Mouse (Mus musculus): ENCODE data around the gene Zmiz1. TPM values are rescaled to one million over a fixed set of nuclear protein-coding genes. Genes with fewer than 3 reads are reported as not detected.
A peak's percentile ranks its signal among the peaks of the same experiment; 100 is the strongest.

Gene Zmiz1
- polyA plus RNA-seq, 1 experiment from 2014 or later, result 26.3 TPM

DNA sequence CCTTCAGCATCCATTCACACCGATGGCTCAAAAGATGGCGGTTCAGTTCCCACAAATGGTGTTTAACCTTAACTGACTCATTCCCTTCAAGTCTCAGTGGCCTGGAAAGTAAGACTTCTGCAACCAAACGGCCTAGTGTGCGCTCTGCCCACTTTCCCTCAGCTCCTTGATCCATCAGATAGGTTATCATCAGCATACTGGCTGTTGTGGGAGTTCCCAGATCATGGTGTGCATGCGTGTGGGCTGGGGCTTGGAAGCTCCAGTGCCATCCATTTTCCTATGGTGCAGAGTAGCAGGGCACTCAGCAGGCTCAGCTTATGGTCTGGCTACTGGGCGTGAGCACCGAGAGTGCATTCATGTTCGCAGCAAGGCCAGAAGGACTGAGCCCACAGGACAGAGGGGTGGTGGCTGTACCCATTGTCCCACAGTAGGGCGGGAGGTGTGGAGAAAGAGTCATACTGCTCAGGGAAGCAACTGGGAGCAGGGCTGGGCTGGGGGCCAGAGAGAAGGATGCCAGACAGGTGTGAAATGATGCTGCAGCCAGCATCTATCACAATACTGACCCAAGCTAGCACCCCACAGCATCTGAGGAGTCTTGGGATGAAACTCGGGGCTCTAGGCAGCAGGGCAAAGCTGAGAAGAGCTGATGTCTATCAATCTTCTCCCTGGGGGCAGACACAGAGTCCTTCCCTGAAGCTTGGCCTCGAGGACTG, 33.7 kb downstream of the Zmiz1 start:
- peaks cover 60% of the 10 kb centered on the region for H3K4me1 ChIP-seq (ENCODE audit: control insufficient read depth, insufficient read depth, low read length)
- H3K9me3 ChIP-seq (replicated peaks; ENCODE audit: control insufficient read depth, low read length), result no peaks in the 10 kb centered on the region
- no peak for ATAC-seq (ENCODE audit: insufficient read depth, low FRiP score)
- H3K4me2 ChIP-seq (ENCODE audit: low read depth, low read length), result no peak overlapping the region
- no peak overlapping the region for H3K4me3 ChIP-seq (replicated peaks; ENCODE audit: low read length)
- H3K36me3 ChIP-seq (ENCODE audit: control insufficient read depth, insufficient read depth, low read length), result no peaks in the 10 kb centered on the region
- WGBS, result 77% methylated on average over 11 of the region's 11 CpGs
- peak overlapping the region; percentile 3; the same call in 1 of the 2 replicates for H3K27ac ChIP-seq (ENCODE audit: low read length)
- no peak overlapping the region for H3K9ac ChIP-seq (ENCODE audit: low read length)
- H3K27me3 ChIP-seq (ENCODE audit: control insufficient read depth, insufficient read depth, low read length), result no peaks in the 10 kb centered on the region

DNA sequence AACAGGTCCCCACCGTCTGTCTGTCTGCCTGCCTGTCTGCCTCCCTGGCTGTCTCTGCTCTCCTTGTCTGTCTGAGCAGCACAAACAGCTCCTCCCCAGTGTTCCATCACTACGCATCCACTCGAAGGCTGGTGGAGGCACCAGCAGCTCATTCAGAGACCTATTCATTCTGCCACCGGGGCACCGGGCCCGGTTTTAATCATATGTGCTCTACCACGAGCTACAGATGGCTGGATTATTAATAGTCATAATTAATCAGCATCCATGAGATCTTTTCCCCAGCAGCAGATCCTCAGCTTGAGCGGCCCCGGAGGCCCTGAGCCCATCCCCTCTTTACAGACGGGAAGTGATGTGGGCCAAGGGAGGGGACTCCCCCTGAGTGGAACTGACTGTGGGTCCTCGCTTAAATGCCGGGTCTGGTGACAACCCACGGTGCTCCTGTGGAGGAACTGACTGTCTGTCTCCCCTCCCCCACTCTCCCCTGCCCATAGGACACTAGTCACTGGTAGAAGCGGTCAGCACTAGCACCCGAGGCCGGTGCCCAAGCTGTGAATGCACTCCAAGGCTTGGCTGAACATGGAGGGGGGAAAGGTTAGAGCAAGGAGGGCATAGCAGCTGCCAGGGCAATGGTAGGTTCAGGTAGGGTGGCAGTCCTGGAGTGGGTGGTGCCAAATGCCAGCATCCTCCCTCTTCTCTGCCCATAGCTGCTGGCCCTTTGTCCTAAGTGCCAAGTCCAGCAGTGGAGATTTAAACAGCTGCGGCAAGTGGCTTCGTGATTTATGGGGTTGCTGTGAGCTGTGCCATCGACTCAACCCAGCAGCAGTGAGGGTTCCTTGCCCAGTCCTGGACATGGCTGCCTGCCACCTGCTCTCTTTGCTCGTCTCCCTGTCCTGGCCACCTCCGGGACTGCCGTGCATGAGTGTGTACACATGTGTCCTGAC, 34.6 kb downstream of the Zmiz1 start:
- Histone ChIP-seq H3K4me2 (ENCODE audit: low read depth, low read length) (no peak overlapping the region), H3K4me1 (ENCODE audit: control insufficient read depth, insufficient read depth, low read length) (peaks cover 62% of the 10 kb centered on the region), H3K27ac (ENCODE audit: low read length) (peak overlapping the region; percentile 3; the same call in 1 of the 2 replicates), H3K4me3 (replicated peaks; ENCODE audit: low read length) (no peak overlapping the region), H3K9ac (ENCODE audit: low read length) (no peak overlapping the region), H3K9me3 (replicated peaks; ENCODE audit: control insufficient read depth, low read length) (no peaks in the 10 kb centered on the region), H3K27me3 (ENCODE audit: control insufficient read depth, insufficient read depth, low read length) (no peaks in the 10 kb centered on the region), H3K36me3 (ENCODE audit: control insufficient read depth, insufficient read depth, low read length) (no peaks in the 10 kb centered on the region)
- 59% methylated on average over 22 of the region's 22 CpGs for WGBS
- no peak; the same call in 1 of the 2 replicates for ATAC-seq (ENCODE audit: insufficient read depth, low FRiP score)

DNA sequence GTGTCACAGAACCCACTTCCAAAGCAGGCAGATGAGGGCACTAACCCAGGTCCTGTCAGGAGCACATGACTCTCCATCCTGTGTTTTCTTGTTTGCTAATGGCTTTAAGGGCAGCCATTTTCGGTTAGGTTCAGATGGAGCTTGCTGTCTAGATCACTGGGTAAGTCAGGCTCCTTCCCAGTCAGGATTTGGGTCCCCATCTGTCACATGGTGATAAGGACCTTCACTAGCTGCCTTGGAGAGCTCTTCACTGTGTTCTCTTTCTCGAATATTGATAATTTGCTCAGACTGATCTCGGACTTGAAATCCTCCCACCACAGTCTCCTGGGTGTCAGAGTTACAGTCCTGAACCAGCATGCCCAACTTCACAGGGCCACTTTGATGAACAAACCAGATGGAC, 35.8 kb downstream of the Zmiz1 start:
- Histone ChIP-seq H3K4me2 (ENCODE audit: low read depth, low read length) (no peak overlapping the region), H3K4me3 (replicated peaks; ENCODE audit: low read length) (no peak overlapping the region), H3K9me3 (replicated peaks; ENCODE audit: control insufficient read depth, low read length) (no peaks in the 10 kb centered on the region), H3K9ac (ENCODE audit: low read length) (no peak overlapping the region), H3K36me3 (ENCODE audit: control insufficient read depth, insufficient read depth, low read length) (no peaks in the 10 kb centered on the region), H3K27me3 (ENCODE audit: control insufficient read depth, insufficient read depth, low read length) (no peaks in the 10 kb centered on the region), H3K27ac (ENCODE audit: low read length) (no peak overlapping the region), H3K4me1 (ENCODE audit: control insufficient read depth, insufficient read depth, low read length) (peaks cover 62% of the 10 kb centered on the region)
- no peak for ATAC-seq (ENCODE audit: insufficient read depth, low FRiP score)
- 62% methylated on average over 3 of the region's 3 CpGs for WGBS

DNA sequence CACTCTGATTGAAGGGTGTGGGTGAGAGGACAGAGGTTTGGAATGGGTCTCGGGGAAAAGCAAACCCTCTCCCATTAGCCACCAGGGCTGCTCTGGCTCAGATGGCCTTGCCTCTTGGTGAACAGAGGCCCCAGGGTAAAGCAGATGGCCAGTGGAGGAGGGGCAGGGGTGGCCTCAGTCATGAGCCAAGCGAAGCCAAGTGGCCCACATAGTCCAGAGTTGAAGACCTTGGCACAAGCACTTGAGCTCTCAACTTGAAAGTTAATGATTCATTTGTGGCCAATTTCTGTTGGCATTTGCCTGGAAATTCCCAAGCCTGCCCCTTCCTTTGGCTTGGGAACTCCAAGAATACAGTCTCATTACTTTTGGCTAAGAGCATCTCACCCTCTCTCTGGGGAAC, 37.1 kb downstream of the Zmiz1 start:
- WGBS, result 66% methylated on average over 2 of the region's 2 CpGs
- Histone ChIP-seq H3K27ac (ENCODE audit: low read length) (no peak overlapping the region), H3K4me2 (ENCODE audit: low read depth, low read length) (no peak overlapping the region), H3K9ac (ENCODE audit: low read length) (no peak overlapping the region), H3K27me3 (ENCODE audit: control insufficient read depth, insufficient read depth, low read length) (no peaks in the 10 kb centered on the region), H3K36me3 (ENCODE audit: control insufficient read depth, insufficient read depth, low read length) (no peaks in the 10 kb centered on the region), H3K9me3 (replicated peaks; ENCODE audit: control insufficient read depth, low read length) (no peaks in the 10 kb centered on the region), H3K4me3 (replicated peaks; ENCODE audit: low read length) (no peak overlapping the region), H3K4me1 (ENCODE audit: control insufficient read depth, insufficient read depth, low read length) (peaks cover 59% of the 10 kb centered on the region)
- ATAC-seq (ENCODE audit: insufficient read depth, low FRiP score), result no peak

DNA sequence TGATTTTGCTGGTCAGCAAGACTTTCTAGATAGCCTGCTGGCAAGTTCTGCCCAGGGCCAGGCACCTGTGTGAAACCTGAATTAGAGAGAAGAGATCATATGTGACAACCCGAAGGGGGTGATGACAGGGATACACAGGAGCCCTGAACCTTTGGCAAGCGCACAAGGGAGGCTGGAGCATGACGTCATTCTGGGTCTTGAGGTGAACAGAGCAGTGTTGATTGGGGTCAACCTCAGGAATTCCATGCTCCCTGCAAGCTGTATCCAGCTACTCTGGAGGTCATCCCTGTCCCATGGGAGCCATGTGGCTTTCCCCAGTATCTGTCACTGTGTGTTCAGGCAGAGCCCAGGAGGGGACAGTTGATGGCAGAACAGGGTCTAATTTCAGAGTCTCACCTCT, 38.0 kb downstream of the Zmiz1 start:
- H3K9ac ChIP-seq (ENCODE audit: low read length), result no peak overlapping the region
- H3K27me3 ChIP-seq (ENCODE audit: control insufficient read depth, insufficient read depth, low read length), result no peaks in the 10 kb centered on the region
- no peak overlapping the region for H3K27ac ChIP-seq (ENCODE audit: low read length)
- no peak overlapping the region for H3K4me3 ChIP-seq (replicated peaks; ENCODE audit: low read length)
- H3K4me1 ChIP-seq (ENCODE audit: control insufficient read depth, insufficient read depth, low read length), result peaks cover 55% of the 10 kb centered on the region
- H3K9me3 ChIP-seq (replicated peaks; ENCODE audit: control insufficient read depth, low read length), result no peaks in the 10 kb centered on the region
- H3K4me2 ChIP-seq (ENCODE audit: low read depth, low read length), result no peak overlapping the region
- no peaks in the 10 kb centered on the region for H3K36me3 ChIP-seq (ENCODE audit: control insufficient read depth, insufficient read depth, low read length)
- ATAC-seq (ENCODE audit: insufficient read depth, low FRiP score), result no peak
- 53% methylated on average over 3 of the region's 3 CpGs for WGBS

DNA sequence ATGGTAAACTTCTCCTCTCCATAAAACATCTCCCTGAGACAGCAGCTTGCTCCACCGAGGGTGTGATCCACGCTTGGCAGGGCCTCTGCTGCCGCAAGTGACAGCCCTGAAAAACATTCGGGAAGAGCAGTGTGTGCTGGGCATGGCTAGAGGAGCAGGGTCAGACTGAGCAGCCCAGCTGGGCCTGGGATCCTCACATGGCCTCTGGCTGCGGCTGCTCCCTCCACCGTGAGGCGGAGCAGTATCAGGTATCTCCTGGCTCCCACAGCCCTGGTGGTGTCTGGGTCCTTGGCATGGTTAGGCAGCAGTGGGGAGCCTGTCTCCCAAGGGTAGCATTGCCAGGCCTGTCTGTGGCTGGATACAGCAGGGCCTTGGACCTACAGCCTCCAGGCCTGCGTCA, 38.6 kb downstream of the Zmiz1 start:
- Histone ChIP-seq H3K9ac (ENCODE audit: low read length) (peak overlapping the region; percentile 14; the same call in 1 of the 2 replicates), H3K27ac (ENCODE audit: low read length) (no peak overlapping the region), H3K4me1 (ENCODE audit: control insufficient read depth, insufficient read depth, low read length) (peaks cover 55% of the 10 kb centered on the region), H3K36me3 (ENCODE audit: control insufficient read depth, insufficient read depth, low read length) (no peaks in the 10 kb centered on the region), H3K9me3 (replicated peaks; ENCODE audit: control insufficient read depth, low read length) (no peaks in the 10 kb centered on the region), H3K4me2 (ENCODE audit: low read depth, low read length) (no peak overlapping the region), H3K27me3 (ENCODE audit: control insufficient read depth, insufficient read depth, low read length) (no peaks in the 10 kb centered on the region), H3K4me3 (replicated peaks; ENCODE audit: low read length) (no peak overlapping the region)
- 31% methylated on average over 8 of the region's 8 CpGs for WGBS
- ATAC-seq (ENCODE audit: insufficient read depth, low FRiP score), result no peak

DNA sequence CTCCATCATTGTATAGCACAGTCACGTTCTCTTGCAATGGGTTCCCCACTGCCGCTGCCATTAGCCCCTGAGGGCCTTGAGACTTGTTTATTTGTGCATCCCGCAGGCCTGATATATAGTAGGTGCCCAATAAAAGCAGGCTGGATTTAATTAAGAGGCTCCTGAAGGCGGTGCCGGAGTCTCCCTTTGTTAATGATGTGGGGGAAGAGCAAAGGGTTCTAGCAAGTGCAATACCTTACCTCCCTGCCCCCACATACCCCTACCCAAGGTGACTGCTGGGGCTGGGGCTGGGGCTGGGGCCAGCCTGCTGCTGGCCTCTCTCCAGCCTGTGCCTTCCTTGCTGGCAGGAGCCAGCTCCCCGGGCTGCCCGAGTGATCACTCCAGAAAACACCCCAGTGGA, 39.4 kb downstream of the Zmiz1 start:
- no peaks in the 10 kb centered on the region for H3K36me3 ChIP-seq (ENCODE audit: control insufficient read depth, insufficient read depth, low read length)
- no peaks in the 10 kb centered on the region for H3K9me3 ChIP-seq (replicated peaks; ENCODE audit: control insufficient read depth, low read length)
- H3K4me1 ChIP-seq (ENCODE audit: control insufficient read depth, insufficient read depth, low read length), result peaks cover 47% of the 10 kb centered on the region
- 43% methylated on average over 7 of the region's 7 CpGs for WGBS
- no peaks in the 10 kb centered on the region for H3K27me3 ChIP-seq (ENCODE audit: control insufficient read depth, insufficient read depth, low read length)
- no peak for ATAC-seq (ENCODE audit: insufficient read depth, low FRiP score)
- H3K4me3 ChIP-seq (replicated peaks; ENCODE audit: low read length), result no peak overlapping the region
- peak overlapping the region; percentile 14; the same call in 1 of the 2 replicates for H3K9ac ChIP-seq (ENCODE audit: low read length)
- H3K27ac ChIP-seq (ENCODE audit: low read length), result no peak overlapping the region
- H3K4me2 ChIP-seq (ENCODE audit: low read depth, low read length), result no peak overlapping the region

DNA sequence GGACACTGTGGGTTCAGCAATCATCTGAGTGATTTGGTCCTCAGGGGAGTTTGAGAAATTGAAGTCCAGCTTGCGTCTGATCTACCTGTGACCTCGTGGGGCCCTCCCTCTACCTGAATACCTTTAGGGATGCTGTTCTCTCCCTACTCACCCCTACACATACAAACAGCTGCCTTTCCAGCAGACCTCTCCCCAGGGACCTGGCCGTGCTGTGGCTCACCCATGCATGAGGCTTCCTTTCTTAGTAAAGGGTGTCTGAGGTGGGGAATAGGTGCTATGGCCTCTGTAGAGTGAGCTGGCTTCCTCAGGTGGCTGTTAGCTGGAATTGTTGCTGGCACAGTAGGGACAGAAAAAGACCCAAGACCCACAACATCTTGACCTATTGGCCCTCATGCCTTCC, 40.5 kb downstream of the Zmiz1 start:
- Histone ChIP-seq H3K27me3 (ENCODE audit: control insufficient read depth, insufficient read depth, low read length) (no peaks in the 10 kb centered on the region), H3K9me3 (replicated peaks; ENCODE audit: control insufficient read depth, low read length) (no peaks in the 10 kb centered on the region), H3K4me3 (replicated peaks; ENCODE audit: low read length) (no peak overlapping the region), H3K4me1 (ENCODE audit: control insufficient read depth, insufficient read depth, low read length) (peaks cover 42% of the 10 kb centered on the region), H3K9ac (ENCODE audit: low read length) (no peak overlapping the region), H3K36me3 (ENCODE audit: control insufficient read depth, insufficient read depth, low read length) (no peaks in the 10 kb centered on the region), H3K4me2 (ENCODE audit: low read depth, low read length) (no peak overlapping the region), H3K27ac (ENCODE audit: low read length) (no peak overlapping the region)
- no peak for ATAC-seq (ENCODE audit: insufficient read depth, low FRiP score)
- 62% methylated on average over 3 of the region's 3 CpGs for WGBS

DNA sequence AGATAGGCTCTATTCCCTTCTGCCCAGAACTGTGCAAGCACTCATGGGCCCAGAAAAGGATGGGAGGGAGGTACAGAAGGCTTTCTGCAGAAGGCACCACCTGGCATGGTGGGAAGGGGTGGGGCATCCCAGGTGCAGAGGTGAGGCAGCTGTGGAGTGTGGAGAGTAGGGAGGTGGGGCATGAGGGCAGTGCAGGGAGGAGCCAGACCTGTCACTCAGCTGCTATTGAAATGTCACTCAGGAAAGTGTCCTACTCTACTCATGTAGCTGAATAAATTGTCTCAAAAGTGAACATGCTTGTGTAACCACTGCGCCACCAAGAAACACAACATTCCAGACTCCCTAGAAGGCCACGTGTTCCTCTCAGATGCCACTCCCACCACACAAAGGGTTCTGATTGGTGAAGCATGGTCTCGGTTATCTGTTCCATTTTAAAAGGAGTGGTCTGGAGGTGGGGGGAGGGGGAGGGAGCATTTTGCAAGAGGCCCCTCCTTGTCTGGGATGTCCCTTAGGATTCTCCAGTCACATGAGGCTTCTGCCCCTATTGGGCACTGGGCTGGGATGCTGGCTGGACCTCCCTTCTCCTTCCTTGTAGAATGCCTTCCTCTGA, 41.6 kb downstream of the Zmiz1 start:
- Histone ChIP-seq H3K4me1 (ENCODE audit: control insufficient read depth, insufficient read depth, low read length) (peaks cover 50% of the 10 kb centered on the region), H3K4me2 (ENCODE audit: low read depth, low read length) (no peak overlapping the region), H3K27ac (ENCODE audit: low read length) (no peak overlapping the region), H3K27me3 (ENCODE audit: control insufficient read depth, insufficient read depth, low read length) (no peaks in the 10 kb centered on the region), H3K9me3 (replicated peaks; ENCODE audit: control insufficient read depth, low read length) (no peaks in the 10 kb centered on the region), H3K9ac (ENCODE audit: low read length) (no peak overlapping the region), H3K36me3 (ENCODE audit: control insufficient read depth, insufficient read depth, low read length) (no peaks in the 10 kb centered on the region), H3K4me3 (replicated peaks; ENCODE audit: low read length) (no peak overlapping the region)
- peak; percentile 38; the same call in 1 of the 2 replicates for ATAC-seq (ENCODE audit: insufficient read depth, low FRiP score)
- 39% methylated on average over 3 of the region's 3 CpGs for WGBS

Data from stomach, embryonic 16.5 days (tissue).